Mouse (Mus musculus) left cerebral cortex, adult 2 months (tissue): Measurements from ENCODE around the gene Hist1h4f. TPM values are rescaled to one million over a fixed set of nuclear protein-coding genes. Genes with fewer than 3 reads are reported as not detected.

Experiments
- DNase-seq, 2 experiments: peaks; one replicate each; pipeline ENCODE4 v3.0.0; 2021 to 2022; ENCODE audit warnings: low spot score in 2 of 2, mixed read lengths in 1 of 2; ENCODE audit errors: extremely low spot score in 1 of 2
- H3K27ac ChIP-seq: fragments of 200-600 bp; 2 replicates; pipeline ENCODE4 v1.8.1; 2022
- H3K4me3 ChIP-seq: fragments of 200-600 bp; 2 replicates; pipeline ENCODE4 v1.8.1; 2022
- CTCF ChIP-seq: fragments of 200-600 bp; IDR thresholded peaks from 2 replicates; pipeline ENCODE4 v1.8.1; 2022; ENCODE audit warnings: antibody characterized with exemption, mild to moderate bottlenecking, moderate library complexity
- intact Hi-C: fragments of 180-260 bp; cut with DNase I; formaldehyde crosslinking; loops from one replicate; pipeline ENCODE4 v1.15.1; 2025
- microRNA-seq, 2 experiments: library from miRNA; unstranded; fragments of <30 nt; microRNA quantifications; one replicate each; pipeline ENCODE4 v1.2.0; 2021
- total RNA-seq, 2 experiments: library from RNA; stranded (reverse); gene quantifications; 2 replicates each; pipeline ENCODE4 v1.2.3; 2021

Gene Hist1h4f
- total RNA-seq, 2 experiments from 2014 or later: 161 to 177 TPM

- H3K4me3 ChIP-seq: no peak overlapping the region
- TF ChIP-seq CTCF: no peak
- intact Hi-C loops: loop anchor here (5.0 kb wide), 1 partner anchor 51 kb away; no protein-coding TSS in a partner anchor
These were observed 47.7 kb downstream of the Hist1h4f start for GRCm38 (mm10) chr13:23503797-23504196.

GRCm38 (mm10) chr13:23502916-23503315 is 48.5 kb downstream of the Hist1h4f start:
- TF ChIP-seq CTCF: no peak
- H3K27ac ChIP-seq: no peak overlapping the region
- intact Hi-C loops: loop anchor here (5.0 kb wide), 1 partner anchor 51 kb away; no protein-coding TSS in a partner anchor
- no peak for DNase-seq
- no peak overlapping the region for H3K4me3 ChIP-seq

More at GRCm38 (mm10) chr13:23503797-23504196, 47.7 kb downstream of the Hist1h4f start:
- DNase-seq: peak; percentile 53 to 63
- H3K27ac ChIP-seq: no peak overlapping the region

GRCm38 (mm10) chr13:23502031-23502567 is 49.3 kb downstream of the Hist1h4f start:
- intact Hi-C loops: loop anchor here (5.0 kb wide), 1 partner anchor 50 kb away; no protein-coding TSS in a partner anchor
- no peak for DNase-seq
- H3K4me3 ChIP-seq: no peak overlapping the region
- TF ChIP-seq CTCF: no peak
- no peak overlapping the region for H3K27ac ChIP-seq

- no peak overlapping the region for H3K27ac ChIP-seq
- no peak overlapping the region for H3K4me3 ChIP-seq
- intact Hi-C loops: loop anchor here (2.0 to 5.0 kb wide), 2 partner anchors 15 to 49 kb away; no protein-coding TSS in a partner anchor
- no peak for TF ChIP-seq CTCF
- DNase-seq: no peak
These were observed 49.9 kb downstream of the Hist1h4f start for GRCm38 (mm10) chr13:23501511-23501910.

Small RNAs within 50 kb of the gene (microRNA-seq; reads per million reads assigned to microRNA genes)
- gene Gm44297: 0 reads per million in 2 experiments
- gene Gm44359: 0 reads per million in 2 experiments
- 0 to 0.24 reads per million in 2 experiments for gene Gm44394
- gene n-TStga1: 0 reads per million in 2 experiments

Other genes with a start within 250 kb of the Hist1h4f start
- gene Zfp322a, start 182.4 kb downstream of the Hist1h4f start, total RNA-seq: 10 to 100 TPM; 29.8 to 33.3 TPM
- 1 to 10 TPM; 8.9 to 9.8 TPM for gene Abt1, start 127.8 kb downstream of the Hist1h4f start, total RNA-seq
- gene Btn1a1, start 85.7 kb downstream of the Hist1h4f start, total RNA-seq: not detected
- 1 to 10 TPM in 1 of 2 experiments, under 1 TPM in 1; 0.65 to 1.4 TPM for gene Btn2a2, start 62.8 kb downstream of the Hist1h4f start, total RNA-seq
- gene Hist1h4h, start 20.6 kb downstream of the Hist1h4f start, total RNA-seq: 100 to 1,000 TPM; 289 to 340 TPM
- 1 to 10 TPM; 2.4 to 4.4 TPM for gene Hist1h2af, start 17.7 kb downstream of the Hist1h4f start, total RNA-seq
- gene Hist1h3g, start 16.2 kb downstream of the Hist1h4f start, total RNA-seq: 1 to 10 TPM; 2.6 to 5.1 TPM
- gene Hist1h2bh, start 8.3 kb downstream of the Hist1h4f start, total RNA-seq: under 1 TPM; 0.61 TPM
- 10 to 100 TPM; 12.9 to 15.5 TPM for gene Hist1h3f, start 7.6 kb downstream of the Hist1h4f start, total RNA-seq
- 1 to 10 TPM; 3.5 TPM for gene Hist1h1d, start 1.6 kb upstream of the Hist1h4f start, total RNA-seq
- gene Hist1h3e, start 10.7 kb upstream of the Hist1h4f start, total RNA-seq: 10 to 100 TPM; 40.1 to 50.4 TPM
- 1 to 10 TPM; 2.4 to 5.0 TPM for gene Hist1h2ae, start 19.6 kb upstream of the Hist1h4f start, total RNA-seq
- gene Hist1h2bg, start 19.7 kb upstream of the Hist1h4f start, total RNA-seq: 10 to 100 TPM; 68.0 to 71.2 TPM
- gene Hist1h2bf, start 22.5 kb upstream of the Hist1h4f start, total RNA-seq: 10 to 100 TPM; 19.7 to 24.1 TPM
- gene Hist1h2ad, start 22.7 kb upstream of the Hist1h4f start, total RNA-seq: 1 to 10 TPM; 3.8 to 9.0 TPM
- gene Hist1h3d, start 24.1 kb upstream of the Hist1h4f start, total RNA-seq: 1 to 10 TPM; 6.9 to 9.9 TPM
- gene Hist1h4d, start 29.9 kb upstream of the Hist1h4f start, total RNA-seq: 100 to 1,000 TPM; 141 to 157 TPM
- gene Hist1h2be, start 69.5 kb upstream of the Hist1h4f start, total RNA-seq: 1 to 10 TPM; 5.4 to 7.9 TPM
- gene Hist1h1e, start 70.9 kb upstream of the Hist1h4f start, total RNA-seq: 10 to 100 TPM; 53.2 to 57.3 TPM
- 1 to 10 TPM; 2.1 to 2.7 TPM for gene Hist1h2ac, start 132.3 kb upstream of the Hist1h4f start, total RNA-seq
- 10 to 100 TPM; 27.0 to 29.1 TPM for gene Hist1h2bc, start 132.6 kb upstream of the Hist1h4f start, total RNA-seq
- not detected for gene Hist1h1t, start 144.2 kb upstream of the Hist1h4f start, total RNA-seq
- gene Hist1h4c, start 146.8 kb upstream of the Hist1h4f start, total RNA-seq: 100 to 1,000 TPM; 103 TPM
- 1 to 10 TPM; 2.4 to 3.1 TPM for gene Hfe, start 159.2 kb upstream of the Hist1h4f start, total RNA-seq
- 10 to 100 TPM; 53.4 to 53.7 TPM for gene Hist1h1c, start 187.2 kb upstream of the Hist1h4f start, total RNA-seq
- 1 to 10 TPM; 1.0 to 1.3 TPM for gene Hist1h3c, start 194.0 kb upstream of the Hist1h4f start, total RNA-seq
- 10 to 100 TPM; 12.3 to 19.0 TPM for gene Hist1h2bb, start 195.1 kb upstream of the Hist1h4f start, total RNA-seq
- gene Hist1h2ab, start 199.5 kb upstream of the Hist1h4f start, total RNA-seq: 10 to 100 TPM; 19.9 to 21.0 TPM
- 1 to 10 TPM; 6.6 to 7.5 TPM for gene Hist1h3b, start 200.6 kb upstream of the Hist1h4f start, total RNA-seq
- gene Hist1h4b, start 205.4 kb upstream of the Hist1h4f start, total RNA-seq: 10 to 100 TPM; 62.5 to 93.5 TPM
- gene Hist1h4a, start 209.6 kb upstream of the Hist1h4f start, total RNA-seq: 10 to 100 TPM; 53.1 to 70.3 TPM
- 10 to 100 TPM; 31.1 to 37.0 TPM for gene Hist1h3a, start 210.7 kb upstream of the Hist1h4f start, total RNA-seq
- 10 to 100 TPM; 21.6 to 22.6 TPM for gene Hist1h1a, start 212.0 kb upstream of the Hist1h4f start, total RNA-seq
- not detected for gene Trim38, start 218.3 kb upstream of the Hist1h4f start, total RNA-seq